Comparison of ENCODE assay signal across 20 mouse cellular contexts in genomic region chr7:34545906-34546305, GRCm38 (mm10).
"Had no signal": no experiment of that assay in that cellular context is flagged by ENCODE, and none has a peak within 500 bp of the region (broad histone marks: within the 10 kb centered on the region; RNA-seq: fewer than 3 reads in every experiment).

No protein-coding gene starts in this region.

- H3K27me3 ChIP-seq: neural tube, embryonic 12.5 days; neural tube, embryonic 15.5 days had no signal

- H3K4me2 ChIP-seq: liver, embryonic 11.5 days; lung, embryonic 14.5 days; midbrain, embryonic 11.5 days; neural tube, embryonic 12.5 days; neural tube, embryonic 15.5 days had no signal

- H3K9me3 ChIP-seq: neural tube, embryonic 12.5 days; neural tube, embryonic 15.5 days had no signal

- H3K36me3 ChIP-seq: neural tube, embryonic 12.5 days; neural tube, embryonic 15.5 days had no signal

- H3K4me3 ChIP-seq: neural tube, embryonic 12.5 days; neural tube, embryonic 15.5 days had no signal

- H3K4me1 ChIP-seq: neural tube, embryonic 12.5 days; neural tube, embryonic 15.5 days had no signal

- ATAC-seq: liver, postnatal 0 days; lung, postnatal 0 days had no signal

- H3K27ac ChIP-seq: kidney, postnatal 0 days; liver, embryonic 14.5 days; macrophage; neural tube, embryonic 12.5 days; neural tube, embryonic 15.5 days; stomach, postnatal 0 days had no signal

- H3K9ac ChIP-seq: liver, embryonic 14.5 days; liver, postnatal 0 days; lung, embryonic 14.5 days; neural tube, embryonic 12.5 days; neural tube, embryonic 15.5 days had no signal

- DNase-seq: kidney, adult 2 months; kidney, postnatal 25 days; liver, postnatal 0 days; lung, embryonic 14.5 days; midbrain, embryonic 14.5 days; right cerebral cortex, adult 18-20 months; right cerebral cortex, postnatal 14 days; right cerebral cortex, postnatal 4 days; thymus, adult 2 months; thymus, postnatal 14 days; thymus, postnatal 4 days had no signal
